Mouse (Mus musculus) C2C12 (cell line): ENCODE data around the gene Fmo4. TPM values are rescaled to one million over a fixed set of nuclear protein-coding genes. Genes with fewer than 3 reads are reported as not detected.

Experiments used
- H3K27me3 ChIP-seq: one replicate; pipeline ENCODE4 v1.6.1; 2011; ENCODE audit not compliant: control insufficient read depth, insufficient read depth, insufficient read length
- H3K36me3 ChIP-seq: one replicate; pipeline ENCODE4 v1.6.1; 2011; ENCODE audit not compliant: control insufficient read depth, insufficient read depth
- H3K4me3 ChIP-seq: one replicate; pipeline ENCODE4 v1.5.1; 2011; ENCODE audit warnings: mild to moderate bottlenecking, control low read depth; ENCODE audit not compliant: poor library complexity, insufficient read depth, severe bottlenecking
- H3K79me2 ChIP-seq: one replicate; pipeline ENCODE4 v1.6.1; 2011; ENCODE audit not compliant: control insufficient read depth, insufficient read depth
- H3K79me3 ChIP-seq: one replicate; pipeline ENCODE4 v1.6.1; 2011; ENCODE audit warnings: low read depth, control low read depth
- H3ac ChIP-seq: one replicate; pipeline ENCODE3; 2011; ENCODE audit warnings: low read depth; ENCODE audit not compliant: control insufficient read depth, insufficient read length
- CEBPB ChIP-seq: IDR thresholded peaks from one replicate; pipeline ENCODE4 v1.6.1; 2011; ENCODE audit warnings: low read depth, mild to moderate bottlenecking, control low read depth, moderate library complexity
- CTCF ChIP-seq: IDR thresholded peaks from one replicate; pipeline ENCODE4 v1.5.1; 2011; ENCODE audit not compliant: control insufficient read depth, insufficient read depth, insufficient read length
- FOSL1 ChIP-seq: IDR thresholded peaks from one replicate; pipeline ENCODE4 v1.8.0; 2011; ENCODE audit warnings: mild to moderate bottlenecking, low read length; ENCODE audit not compliant: poor library complexity, insufficient read depth, severe bottlenecking
- MAX ChIP-seq: IDR thresholded peaks from one replicate; pipeline ENCODE4 v1.6.1; 2011; ENCODE audit warnings: mild to moderate bottlenecking, control low read depth
- MYOD1 ChIP-seq: IDR thresholded peaks from one replicate; pipeline ENCODE4 v1.6.1; 2011; ENCODE audit warnings: low read depth; ENCODE audit not compliant: control insufficient read depth, insufficient read length
- MYOG ChIP-seq: IDR thresholded peaks from one replicate; pipeline ENCODE4 v1.6.1; 2011; ENCODE audit not compliant: control insufficient read depth, insufficient read length; ENCODE audit errors: extremely low read depth
- USF1 ChIP-seq: IDR thresholded peaks from one replicate; pipeline ENCODE4 v1.6.1; 2011; ENCODE audit warnings: low read depth, mild to moderate bottlenecking, control low read depth, moderate library complexity
- polyA plus RNA-seq: library from polyadenylated mRNA; unstranded; fragments of >200 nt; fragmentation: generic; extraction: Trizol; gene quantifications from one replicate; pipeline ENCODE4 v1.2.1, GENCODE M21; 2012; ENCODE audit warnings: missing spikeins

The Fmo4 gene
- polyA plus RNA-seq, 1 experiment, result 0.06 TPM

- TF ChIP-seq FOSL1 (no peak), USF1 (no peak), MYOG (no peak), MYOD1 (no peak), CTCF (no peak), MAX (no peak), CEBPB (no peak)
- Histone ChIP-seq H3K79me2 (no peaks in the 10 kb centered on the region), H3K27me3 (no peaks in the 10 kb centered on the region), H3K79me3 (no peaks in the 10 kb centered on the region), H3ac (no peak overlapping the region), H3K4me3 (no peak overlapping the region), H3K36me3 (no peaks in the 10 kb centered on the region)
Measured at GRCm38 (mm10) chr1:162834342-162834741, 20.6 kb upstream of the Fmo4 start.

- Histone ChIP-seq H3K27me3 (no peaks in the 10 kb centered on the region), H3K4me3 (no peak overlapping the region), H3K79me3 (no peaks in the 10 kb centered on the region), H3K79me2 (no peaks in the 10 kb centered on the region), H3K36me3 (no peaks in the 10 kb centered on the region), H3ac (no peak overlapping the region)
- no peak for TF ChIP-seq MAX
- TF ChIP-seq CTCF, result no peak
- TF ChIP-seq MYOD1, result no peak
- TF ChIP-seq MYOG, result no peak
- no peak for TF ChIP-seq USF1
- TF ChIP-seq FOSL1, result no peak
- TF ChIP-seq CEBPB, result no peak
Measured at GRCm38 (mm10) chr1:162832574-162832953, 18.8 kb upstream of the Fmo4 start.

DNA sequence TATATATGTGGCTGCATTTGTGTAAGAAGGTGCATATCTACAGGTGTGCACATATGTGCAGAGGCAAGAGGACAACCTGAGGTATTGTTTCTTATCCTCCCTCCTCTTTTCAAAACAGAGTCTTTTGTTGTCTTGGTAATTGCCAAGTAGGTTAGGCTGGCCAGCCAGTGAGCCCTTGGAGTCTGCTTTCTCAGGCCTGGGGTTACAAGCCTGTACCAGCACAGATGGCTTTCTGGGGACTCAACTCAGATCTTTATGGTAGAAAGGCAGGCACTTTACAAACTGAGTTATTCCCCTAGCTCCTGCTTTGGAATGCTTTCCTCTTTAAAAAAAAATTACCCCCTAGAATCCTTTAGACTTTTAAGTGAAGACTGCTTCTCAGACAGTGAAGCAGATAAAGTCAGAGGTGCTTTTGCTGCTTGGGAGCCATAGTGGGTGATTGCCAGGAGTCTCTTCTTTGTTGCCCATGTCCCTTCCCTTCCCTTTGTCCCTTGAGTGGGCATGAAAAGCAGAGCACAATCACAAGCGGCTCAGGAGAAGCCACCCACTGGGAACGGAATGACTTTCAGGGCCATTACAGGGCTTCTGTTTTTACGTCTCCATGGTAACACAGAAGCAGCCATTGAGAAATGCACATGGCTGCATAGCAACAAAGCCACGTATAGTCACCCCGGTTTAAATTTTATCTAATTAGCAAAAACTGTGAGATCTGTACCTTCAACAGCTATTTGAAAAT, 18.2 kb upstream of the Fmo4 start:
- no peaks in the 10 kb centered on the region for H3K27me3 ChIP-seq
- H3K79me3 ChIP-seq, result no peaks in the 10 kb centered on the region
- H3K36me3 ChIP-seq, result no peaks in the 10 kb centered on the region
- no peak overlapping the region for H3K4me3 ChIP-seq
- H3ac ChIP-seq, result no peak overlapping the region
- H3K79me2 ChIP-seq, result no peaks in the 10 kb centered on the region
- no peak for TF ChIP-seq FOSL1
- TF ChIP-seq USF1, result no peak
- no peak for TF ChIP-seq CEBPB
- no peak for TF ChIP-seq MYOD1
- TF ChIP-seq MAX, result no peak
- no peak for TF ChIP-seq CTCF
- TF ChIP-seq MYOG, result no peak

DNA sequence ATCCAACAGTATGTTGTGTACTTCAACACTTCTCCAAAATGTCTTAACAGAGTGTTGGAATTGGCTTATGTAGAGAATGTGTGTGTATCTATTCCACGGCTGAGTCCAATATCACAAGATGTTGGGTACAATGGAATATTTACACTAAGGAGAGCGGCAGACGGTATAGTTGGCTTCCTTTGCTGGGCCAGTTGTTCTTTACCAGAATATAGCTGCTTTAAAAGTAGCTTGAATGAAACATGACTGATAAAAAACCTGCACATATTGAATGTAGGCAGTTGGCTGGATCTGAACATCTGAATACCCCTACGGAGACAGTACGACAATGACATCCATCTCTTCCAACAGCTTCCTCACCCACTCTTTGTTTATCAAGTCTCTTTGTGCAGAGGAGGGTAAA, 5.5 kb upstream of the Fmo4 start:
- Histone ChIP-seq H3K4me3 (no peak overlapping the region), H3K27me3 (no peaks in the 10 kb centered on the region), H3K79me3 (no peaks in the 10 kb centered on the region), H3ac (no peak overlapping the region), H3K79me2 (no peaks in the 10 kb centered on the region), H3K36me3 (no peaks in the 10 kb centered on the region)
- no peak for TF ChIP-seq USF1
- TF ChIP-seq MAX, result no peak
- TF ChIP-seq CTCF, result no peak
- no peak for TF ChIP-seq FOSL1
- TF ChIP-seq MYOD1, result no peak
- no peak for TF ChIP-seq CEBPB
- no peak for TF ChIP-seq MYOG

- TF ChIP-seq MYOG, result no peak
- no peak for TF ChIP-seq MAX
- no peak for TF ChIP-seq MYOD1
- no peak for TF ChIP-seq FOSL1
- TF ChIP-seq CTCF, result no peak
- Histone ChIP-seq H3K27me3 (no peaks in the 10 kb centered on the region), H3K79me3 (no peaks in the 10 kb centered on the region), H3ac (no peak overlapping the region), H3K79me2 (no peaks in the 10 kb centered on the region), H3K36me3 (no peaks in the 10 kb centered on the region), H3K4me3 (no peak overlapping the region)
Measured at GRCm38 (mm10) chr1:162815381-162816127, 1.8 kb upstream of the Fmo4 start.
